Mouse (Mus musculus) forebrain, embryonic 13.5 days (tissue): ENCODE measurements around the gene Fam129a. TPM values are rescaled to one million over a fixed set of nuclear protein-coding genes. Genes with fewer than 3 reads are reported as not detected.
A peak's percentile ranks its signal among the peaks of the same experiment; 100 is the strongest.
"Not testable (repeated sequence)": the region's sequence is repeated elsewhere in the genome, so short reads cannot be mapped to it uniquely, and the experiment has no call there.

Source experiments
- ATAC-seq: fragments of 200-750 bp; cut with Nextera tagmentation; 2 replicates; pipeline ENCODE4 v1.8.0; 2017
- H3K27ac ChIP-seq: fragments of 300-500 bp; sonication (generic); 2 replicates; pipeline ENCODE4 v1.5.1; 2015; ENCODE audit warnings: inconsistent platforms, mild to moderate bottlenecking, moderate library complexity
- H3K27me3 ChIP-seq: fragments of 300-500 bp; sonication (generic); 2 replicates; pipeline ENCODE4 v1.6.1; 2015; ENCODE audit warnings: mild to moderate bottlenecking, inconsistent platforms
- H3K36me3 ChIP-seq: fragments of 300-500 bp; sonication (generic); 2 replicates; pipeline ENCODE4 v1.6.1; 2015; ENCODE audit warnings: mild to moderate bottlenecking, inconsistent platforms; ENCODE audit not compliant: poor library complexity, severe bottlenecking
- H3K4me1 ChIP-seq: fragments of 300-500 bp; sonication (generic); 2 replicates; pipeline ENCODE4 v1.6.1; 2015; ENCODE audit warnings: inconsistent platforms
- H3K4me2 ChIP-seq: fragments of 300-500 bp; sonication (generic); 2 replicates; pipeline ENCODE4 v1.6.1; 2015; ENCODE audit warnings: inconsistent platforms, mild to moderate bottlenecking, moderate library complexity
- H3K4me3 ChIP-seq: fragments of 300-500 bp; sonication (generic); 2 replicates; pipeline ENCODE4 v1.5.1; 2015; ENCODE audit warnings: mild to moderate bottlenecking, inconsistent platforms
- H3K9ac ChIP-seq: fragments of 300-500 bp; sonication (generic); 2 replicates; pipeline ENCODE4 v1.6.1; 2015; ENCODE audit warnings: mild to moderate bottlenecking, inconsistent platforms
- H3K9me3 ChIP-seq: fragments of 300-500 bp; sonication (generic); replicated peaks from 2 replicates; pipeline ENCODE4 v1.6.1; 2016; ENCODE audit warnings: inconsistent platforms
- WGBS: fragments of 180-500 bp; shearing (Covaris S2); methylation state at CpG from one replicate; pipeline ENCODE4 v1.1.7; 2015; 5-methylcytosine and 5-hydroxymethylcytosine counted together
- polyA plus RNA-seq: library from polyadenylated mRNA; unstranded; fragments of >200 nt; fragmentation: Nextera tagmentation; extraction: Ambion mirVana; gene quantifications from 2 replicates; pipeline ENCODE4 v1.2.1, GENCODE M21; 2015

The Fam129a gene
- polyA plus RNA-seq, 1 experiment from 2014 or later: 1.3 TPM

GRCm38 (mm10) chr1:151749894-151750293 lies 178.9 kb downstream of the Fam129a start:
- ATAC-seq, H3K27me3 ChIP-seq, H3K4me3 ChIP-seq, H3K4me2 ChIP-seq, H3K27ac ChIP-seq, H3K9me3 ChIP-seq, H3K9ac ChIP-seq, H3K4me1 ChIP-seq, H3K36me3 ChIP-seq: not testable (repeated sequence)
- 93% methylated on average over 2 of the region's 2 CpGs for WGBS

GRCm38 (mm10) chr1:151752946-151753345 lies 182.0 kb downstream of the Fam129a start:
- Histone ChIP-seq H3K36me3 (no peaks in the 10 kb centered on the region), H3K27ac (no peak overlapping the region), H3K4me1 (peaks cover 16% of the 10 kb centered on the region), H3K4me3 (no peak overlapping the region), H3K27me3 (no peaks in the 10 kb centered on the region), H3K9ac (no peak overlapping the region), H3K9me3 (no peaks in the 10 kb centered on the region), H3K4me2 (no peak overlapping the region)
- ATAC-seq: no peak
- 88% methylated on average over 4 of the region's 4 CpGs for WGBS

- no peak overlapping the region for H3K4me3 ChIP-seq
- H3K36me3 ChIP-seq: no peaks in the 10 kb centered on the region
- no peaks in the 10 kb centered on the region for H3K9me3 ChIP-seq
- H3K27me3 ChIP-seq: no peaks in the 10 kb centered on the region
- 83% methylated on average over 8 of the region's 8 CpGs for WGBS
- H3K4me1 ChIP-seq: peaks cover 16% of the 10 kb centered on the region
- H3K27ac ChIP-seq: no peak overlapping the region
- no peak overlapping the region for H3K9ac ChIP-seq
- no peak for ATAC-seq
- H3K4me2 ChIP-seq: no peak overlapping the region
These were observed 182.5 kb downstream of the Fam129a start for GRCm38 (mm10) chr1:151753374-151753929.

GRCm38 (mm10) chr1:151754028-151754489 lies 183.1 kb downstream of the Fam129a start:
- Histone ChIP-seq H3K4me2 (peak overlapping the region; percentile 98), H3K9ac (no peak overlapping the region), H3K27me3 (no peaks in the 10 kb centered on the region), H3K36me3 (no peaks in the 10 kb centered on the region), H3K4me1 (peaks cover 16% of the 10 kb centered on the region), H3K9me3 (no peaks in the 10 kb centered on the region), H3K27ac (no peak overlapping the region), H3K4me3 (peak overlapping the region; percentile 93; the same call in 1 of the 2 replicates)
- ATAC-seq: no peak
- 82% methylated on average over 10 of the region's 10 CpGs for WGBS

GRCm38 (mm10) chr1:151754881-151755659 lies 184.1 kb downstream of the Fam129a start, which contains the start of gene Edem3:
Edem3 (plus strand) TSS chr1:151755371.
- Histone ChIP-seq H3K9me3 (no peaks in the 10 kb centered on the region), H3K27me3 (no peaks in the 10 kb centered on the region), H3K9ac (peak within 1 kb of the TSS; percentile 83), H3K27ac (peak within 1 kb of the TSS; percentile 84), H3K4me3 (peak within 1 kb of the TSS; percentile 93), H3K4me2 (peak within 1 kb of the TSS; percentile 98), H3K36me3 (no peaks in the 10 kb centered on the region), H3K4me1 (peaks cover 16% of the 10 kb centered on the region)
- ATAC-seq: peak; percentile 99
- WGBS: 0% methylated on average over 58 of the region's 64 CpGs

GRCm38 (mm10) chr1:151755660-151756424 lies 184.9 kb downstream of the Fam129a start:
- Histone ChIP-seq H3K9ac (peak overlapping the region; percentile 83), H3K27ac (peak overlapping the region; percentile 84), H3K36me3 (no peaks in the 10 kb centered on the region), H3K4me1 (peaks cover 16% of the 10 kb centered on the region), H3K4me2 (peak overlapping the region; percentile 98), H3K27me3 (no peaks in the 10 kb centered on the region), H3K4me3 (peak overlapping the region; percentile 93), H3K9me3 (no peaks in the 10 kb centered on the region)
- WGBS: 7% methylated on average over 36 of the region's 36 CpGs
- no peak; the same call in 1 of the 2 replicates for ATAC-seq

GRCm38 (mm10) chr1:151756425-151756728 lies 185.4 kb downstream of the Fam129a start:
- Histone ChIP-seq H3K27me3 (no peaks in the 10 kb centered on the region), H3K9ac (peak overlapping the region; percentile 83), H3K4me3 (peak overlapping the region; percentile 93), H3K4me2 (peak overlapping the region; percentile 98), H3K9me3 (no peaks in the 10 kb centered on the region), H3K4me1 (peaks cover 16% of the 10 kb centered on the region), H3K27ac (no peak overlapping the region), H3K36me3 (peaks cover 5% of the 10 kb centered on the region)
- ATAC-seq: no peak
- 21% methylated on average over 1 of the region's 1 CpGs for WGBS

- ATAC-seq: no peak
- WGBS: 89% methylated on average over 6 of the region's 6 CpGs
These were observed 187.3 kb downstream of the Fam129a start for GRCm38 (mm10) chr1:151758301-151758700.

GRCm38 (mm10) chr1:151758991-151759390 lies 188.0 kb downstream of the Fam129a start:
- Histone ChIP-seq H3K36me3 (peaks cover 18% of the 10 kb centered on the region), H3K4me1 (peaks cover 15% of the 10 kb centered on the region), H3K4me3 (no peak overlapping the region), H3K9ac (no peak overlapping the region), H3K4me2 (no peak overlapping the region), H3K27me3 (no peaks in the 10 kb centered on the region), H3K9me3 (no peaks in the 10 kb centered on the region), H3K27ac (no peak overlapping the region)
- 80% methylated on average over 2 of the region's 2 CpGs for WGBS
- ATAC-seq: no peak

More at GRCm38 (mm10) chr1:151758301-151758700, 187.3 kb downstream of the Fam129a start:
- no peaks in the 10 kb centered on the region for H3K9me3 ChIP-seq
- no peak overlapping the region for H3K4me2 ChIP-seq
- no peak overlapping the region for H3K9ac ChIP-seq
- H3K4me3 ChIP-seq: no peak overlapping the region
- H3K4me1 ChIP-seq: peaks cover 16% of the 10 kb centered on the region
- H3K27me3 ChIP-seq: no peaks in the 10 kb centered on the region
- H3K27ac ChIP-seq: no peak overlapping the region
- peaks cover 18% of the 10 kb centered on the region for H3K36me3 ChIP-seq

GRCm38 (mm10) chr1:151764236-151764635 lies 193.2 kb downstream of the Fam129a start:
- WGBS: 85% methylated on average over 3 of the region's 3 CpGs

GRCm38 (mm10) chr1:151766166-151766565 lies 195.2 kb downstream of the Fam129a start:
- peaks cover 21% of the 10 kb centered on the region for H3K36me3 ChIP-seq
- H3K27ac ChIP-seq: no peak overlapping the region
- H3K9ac ChIP-seq: no peak overlapping the region
- no peak overlapping the region for H3K4me2 ChIP-seq
- H3K27me3 ChIP-seq: no peaks in the 10 kb centered on the region
- peaks cover 8% of the 10 kb centered on the region; the same call in 1 of the 2 replicates for H3K4me1 ChIP-seq
- no peak for ATAC-seq
- H3K9me3 ChIP-seq: no peaks in the 10 kb centered on the region
- H3K4me3 ChIP-seq: no peak overlapping the region
- WGBS: 80% methylated on average over 2 of the region's 2 CpGs

More at GRCm38 (mm10) chr1:151764236-151764635, 193.2 kb downstream of the Fam129a start:
- no peak overlapping the region for H3K27ac ChIP-seq
- no peaks in the 10 kb centered on the region for H3K27me3 ChIP-seq
- H3K4me3 ChIP-seq: no peak overlapping the region
- H3K4me2 ChIP-seq: no peak overlapping the region
- H3K36me3 ChIP-seq: peaks cover 21% of the 10 kb centered on the region
- peaks cover 1% of the 10 kb centered on the region; the same call in 1 of the 2 replicates for H3K4me1 ChIP-seq
- H3K9me3 ChIP-seq: no peaks in the 10 kb centered on the region
- no peak overlapping the region for H3K9ac ChIP-seq
- ATAC-seq: no peak
